Mouse (Mus musculus) WW6 (cell line): ENCODE measurements at regions not wholly inside any gene's neighbourhood (a gene's known extent, or its start where the extent isn't known, plus 50 kb on each side); places are given as distances from the start of the nearest gene placed in this dataset.

Experiments used
- DNase-seq: peaks from one replicate; pipeline ENCODE4 v3.0.0-alpha.2; 2013; ENCODE audit warnings: low read depth, low spot score

GRCm38 (mm10) chr8:87273328-87273727 is 199.1 kb downstream of the Cbln1 start:
- no peak for DNase-seq

GRCm38 (mm10) chr8:87270525-87271187 is 201.8 kb downstream of the Cbln1 start:
- no peak for DNase-seq

- no peak for DNase-seq
Measured at GRCm38 (mm10) chr8:87268159-87268558, 204.2 kb downstream of the Cbln1 start.

GRCm38 (mm10) chr8:87264999-87265398 is 207.4 kb downstream of the Cbln1 start:
- no peak for DNase-seq

GRCm38 (mm10) chr8:87260305-87260704 is 212.1 kb downstream of the Cbln1 start:
- DNase-seq, result no peak

- DNase-seq, result no peak
Measured at GRCm38 (mm10) chr8:87242681-87243080, 229.7 kb downstream of the Cbln1 start.

GRCm38 (mm10) chr8:87237181-87237580 is 235.2 kb downstream of the Cbln1 start:
- no peak for DNase-seq

GRCm38 (mm10) chr8:87236438-87236837 is 236.0 kb downstream of the Cbln1 start:
- no peak for DNase-seq

- DNase-seq, result no peak
Measured at GRCm38 (mm10) chr8:87235341-87236075, 236.9 kb downstream of the Cbln1 start.

GRCm38 (mm10) chr8:87234336-87234735 is 238.1 kb downstream of the Cbln1 start:
- no peak for DNase-seq

GRCm38 (mm10) chr8:87233805-87234331 is 238.5 kb downstream of the Cbln1 start:
- DNase-seq, result no peak

- no peak for DNase-seq
Measured at GRCm38 (mm10) chr8:87231762-87232161, 240.6 kb downstream of the Cbln1 start.

- no peak for DNase-seq
Measured at GRCm38 (mm10) chr8:87230096-87230495, 242.3 kb downstream of the Cbln1 start.

- no peak for DNase-seq
Measured at GRCm38 (mm10) chr8:87229182-87229581, 243.2 kb downstream of the Cbln1 start.

- DNase-seq, result no peak
Measured at GRCm38 (mm10) chr8:87228777-87229176, 243.6 kb downstream of the Cbln1 start.

- DNase-seq, result no peak
Measured at GRCm38 (mm10) chr8:87225504-87226425, 246.6 kb downstream of the Cbln1 start.

- DNase-seq, result no peak
Measured at GRCm38 (mm10) chr8:87220581-87220980, 251.8 kb downstream of the Cbln1 start.

- DNase-seq, result peak; percentile 46
Measured at GRCm38 (mm10) chr8:87218956-87219482, 253.4 kb downstream of the Cbln1 start.

- DNase-seq, result no peak
Measured at GRCm38 (mm10) chr8:87214962-87215361, 257.4 kb downstream of the Cbln1 start.

- no peak for DNase-seq
Measured at GRCm38 (mm10) chr8:87210546-87210945, 261.9 kb downstream of the Cbln1 start.

GRCm38 (mm10) chr8:87209295-87209694 is 263.1 kb downstream of the Cbln1 start:
- DNase-seq, result no peak

GRCm38 (mm10) chr8:87208036-87208435 is 264.4 kb downstream of the Cbln1 start:
- DNase-seq, result no peak
